Mouse (Mus musculus) cerebellum, adult 2 months (tissue): ENCODE measurements at regions not wholly inside any gene's neighbourhood (a gene's known extent, or its start where the extent isn't known, plus 50 kb on each side); places are given as distances from the start of the nearest gene placed in this dataset.

Experiments used
- CTCF ChIP-seq: fragments of 200-500 bp; IDR thresholded peaks from 2 replicates; pipeline ENCODE4 v1.5.1; 2011; ENCODE audit warnings: low read depth, mild to moderate bottlenecking, control low read depth, low read length, moderate library complexity, borderline replicate concordance; ENCODE audit not compliant: insufficient read depth
- POLR2A ChIP-seq: fragments of 200-500 bp; IDR thresholded peaks from 2 replicates; pipeline ENCODE4 v1.6.1; 2011; ENCODE audit warnings: low read length, control low read depth, borderline replicate concordance; ENCODE audit not compliant: insufficient read depth

- no peak for TF ChIP-seq POLR2A
- no peak for TF ChIP-seq CTCF
Measured at GRCm38 (mm10) chr4:47603378-47603777, 128.9 kb downstream of the Sec61b start.
